Mouse (Mus musculus) spleen, adult 12 weeks (tissue): ENCODE results near the gene A530032D15Rik.
"Not testable (repeated sequence)": the region's sequence is repeated elsewhere in the genome, so short reads cannot be mapped to it uniquely, and the experiment has no call there.

Experiments used
- DNase-seq: peaks from one replicate; pipeline ENCODE4 v3.0.0; 2022; ENCODE audit warnings: low spot score

A530032D15Rik gene

DNA sequence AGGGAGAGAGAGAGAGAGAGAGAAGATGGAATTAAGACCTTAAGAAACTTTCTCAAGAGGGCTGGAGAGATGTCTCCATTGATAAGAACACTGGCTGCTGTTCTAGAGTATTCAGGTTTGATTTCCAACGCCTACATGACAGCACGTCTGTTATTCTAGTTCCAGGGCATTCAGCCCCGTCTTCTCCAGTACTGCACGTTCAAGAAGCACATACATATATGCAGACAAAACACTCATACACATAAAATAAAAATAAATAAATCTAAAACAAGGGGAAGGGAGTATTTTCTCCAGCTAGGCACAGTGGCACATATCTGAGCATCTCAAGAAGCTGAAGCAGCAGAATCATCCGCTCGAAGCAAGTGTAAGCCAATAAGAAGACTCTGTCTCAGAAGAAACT lies 73.9 kb downstream of the A530032D15Rik start:
- DNase-seq, result not testable (repeated sequence)

DNA sequence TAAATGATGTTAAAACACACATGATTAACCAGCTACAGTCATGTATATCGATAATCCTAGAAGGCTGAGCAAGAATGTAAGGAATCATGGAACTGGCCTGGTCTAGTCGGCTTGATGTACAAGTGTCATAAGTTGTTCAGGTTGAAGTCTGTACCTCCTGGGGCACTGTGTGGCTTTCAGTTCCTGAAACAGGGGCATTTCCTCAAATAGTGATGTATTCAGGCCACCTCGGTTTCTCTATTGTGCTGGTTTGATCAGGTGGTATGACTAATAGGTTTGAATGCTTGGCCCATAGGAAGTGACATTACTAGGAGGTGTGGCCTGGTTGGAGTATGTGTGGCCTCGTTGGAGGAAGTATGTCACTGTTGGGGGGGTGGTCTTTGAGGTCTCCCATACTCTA lies 75.3 kb downstream of the A530032D15Rik start:
- not testable (repeated sequence) for DNase-seq

DNA sequence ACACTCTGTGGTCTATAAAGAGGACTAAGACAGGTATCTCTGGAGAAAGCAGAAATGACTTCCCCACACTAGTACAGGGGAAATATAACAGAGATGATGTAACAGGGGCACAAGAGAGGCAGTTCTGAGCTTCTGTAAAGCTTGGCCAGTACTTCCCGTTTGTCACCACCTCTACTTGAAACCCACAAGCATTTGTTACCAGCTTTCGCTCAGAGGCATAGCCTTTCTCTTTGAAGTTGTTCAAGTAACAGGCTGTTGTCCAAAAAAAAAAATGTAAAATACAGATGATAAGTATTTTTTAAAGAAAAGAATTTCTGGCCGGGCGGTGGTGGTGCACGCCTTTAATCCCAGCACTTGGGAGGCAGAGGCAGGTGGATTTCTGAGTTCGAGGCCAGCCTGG lies 76.0 kb downstream of the A530032D15Rik start:
- DNase-seq, result not testable (repeated sequence)
